Mouse (Mus musculus) layer of hippocampus, adult 2 months (tissue): ENCODE measurements around the gene Slc8a2. TPM values are rescaled to one million over a fixed set of nuclear protein-coding genes. Genes with fewer than 3 reads are reported as not detected.
A peak's percentile ranks its signal among the peaks of the same experiment; 100 is the strongest.

Source experiments
- DNase-seq, 2 experiments: peaks; one replicate each; pipeline ENCODE4 v3.0.0; 2022; ENCODE audit warnings: low spot score in 2 of 2
- H3K27ac ChIP-seq: fragments of 200-600 bp; 2 replicates; pipeline ENCODE4 v1.8.1; 2022
- H3K4me3 ChIP-seq: fragments of 200-600 bp; 2 replicates; pipeline ENCODE4 v1.8.1; 2022; ENCODE audit warnings: mild to moderate bottlenecking
- CTCF ChIP-seq: fragments of 200-600 bp; conservative IDR thresholded peaks from 2 replicates; pipeline ENCODE4 v1.8.1; 2022; ENCODE audit warnings: antibody characterized with exemption, mild to moderate bottlenecking, moderate library complexity
- long read RNA-seq, 2 experiments: library from polyadenylated mRNA; stranded (forward); transcript quantifications; one replicate each; pipeline ENCODE4 v2.0.0; 2021; ENCODE audit warnings: borderline mapping rate in 2 of 2
- total RNA-seq, 2 experiments: library from RNA; stranded (reverse); gene quantifications; 2 replicates each; pipeline ENCODE4 v1.2.3; 2021

The Slc8a2 gene
- total RNA-seq, result 100 to 1,000 TPM; 305 to 320 TPM
- long read RNA-seq, experiment 1, full-length matches to known transcripts, result 1 of 6 reads
- long read RNA-seq, experiment 1, partial matches to known transcripts, result 0 of 6 reads
- long read RNA-seq, experiment 1, other reads (novel, unspliced or antisense), result 5 of 6 reads
- long read RNA-seq, experiment 2, full-length matches to known transcripts, result 2 of 10 reads
- long read RNA-seq, experiment 2, partial matches to known transcripts, result 1 of 10 reads
- long read RNA-seq, experiment 2, other reads (novel, unspliced or antisense), result 7 of 10 reads

GRCm38 (mm10) chr7:16129421-16129845 lies at the start of gene Slc8a2:
TSS of gene Slc8a2 (plus strand) at chr7:16129826.
- Histone ChIP-seq H3K4me3 (peak within 1 kb of the TSS; percentile 84), H3K27ac (peak within 1 kb of the TSS; percentile 99)
- no peak for TF ChIP-seq CTCF
- DNase-seq, result peak; percentile 88 to 93

GRCm38 (mm10) chr7:16079947-16080346 lies 49.7 kb upstream of the Slc8a2 start:
- TF ChIP-seq CTCF, result no peak
- no peak for DNase-seq
- Histone ChIP-seq H3K4me3 (no peak overlapping the region), H3K27ac (no peak overlapping the region)

GRCm38 (mm10) chr7:16080581-16080980 lies 49.0 kb upstream of the Slc8a2 start:
- Histone ChIP-seq H3K4me3 (no peak overlapping the region), H3K27ac (no peak overlapping the region)
- TF ChIP-seq CTCF, result no peak
- DNase-seq, result no peak

- TF ChIP-seq CTCF, result no peak
- Histone ChIP-seq H3K27ac (no peak overlapping the region), H3K4me3 (no peak overlapping the region)
- DNase-seq, result no peak
These were observed 46.3 kb upstream of the Slc8a2 start for GRCm38 (mm10) chr7:16083361-16083760.

- DNase-seq, result peak in 1 of 2 experiments; percentile 60
- H3K4me3 ChIP-seq, result no peak overlapping the region
These were observed 42.0 kb upstream of the Slc8a2 start for GRCm38 (mm10) chr7:16087587-16087986.

GRCm38 (mm10) chr7:16094592-16094991 lies 35.0 kb upstream of the Slc8a2 start:
- Histone ChIP-seq H3K27ac (no peak overlapping the region), H3K4me3 (no peak overlapping the region)
- no peak for DNase-seq
- TF ChIP-seq CTCF, result no peak

More at GRCm38 (mm10) chr7:16087587-16087986, 42.0 kb upstream of the Slc8a2 start:
- peak overlapping the region; percentile 69; the same call in 1 of the 2 replicates for H3K27ac ChIP-seq
- TF ChIP-seq CTCF, result no peak

GRCm38 (mm10) chr7:16098021-16099017 lies 31.3 kb upstream of the Slc8a2 start, which contains the start of gene Napa:
TSS of gene Napa (plus strand) at chr7:16098458.
- Histone ChIP-seq H3K27ac (peak within 1 kb of the TSS; percentile 93), H3K4me3 (peak within 1 kb of the TSS; percentile 100)
- TF ChIP-seq CTCF, result peak; percentile 90
- peak; percentile 98 to 100 for DNase-seq

- H3K27ac ChIP-seq, result peak overlapping the region; percentile 93
These were observed 29.7 kb upstream of the Slc8a2 start for GRCm38 (mm10) chr7:16099901-16100300.

GRCm38 (mm10) chr7:16101081-16101480 lies 28.5 kb upstream of the Slc8a2 start:
- Histone ChIP-seq H3K4me3 (peak overlapping the region; percentile 100), H3K27ac (peak overlapping the region; percentile 93)
- no peak for DNase-seq
- TF ChIP-seq CTCF, result 0 out of 2 replicates have a peak, but pooled peaks have one; percentile 4

More at GRCm38 (mm10) chr7:16099901-16100300, 29.7 kb upstream of the Slc8a2 start:
- no peak for TF ChIP-seq CTCF
- peak overlapping the region; percentile 100 for H3K4me3 ChIP-seq
- no peak for DNase-seq

GRCm38 (mm10) chr7:16101726-16102475 lies 27.7 kb upstream of the Slc8a2 start:
- TF ChIP-seq CTCF, result no peak
- peak overlapping the region; percentile 93 for H3K27ac ChIP-seq
- DNase-seq, result no peak
- peak overlapping the region; percentile 100 for H3K4me3 ChIP-seq

GRCm38 (mm10) chr7:16102686-16103226 lies 26.9 kb upstream of the Slc8a2 start:
- Histone ChIP-seq H3K27ac (peak overlapping the region; percentile 93), H3K4me3 (no peak overlapping the region; the same call in 1 of the 2 replicates)
- DNase-seq, result no peak
- TF ChIP-seq CTCF, result no peak

- peak; percentile 39 for TF ChIP-seq CTCF
These were observed 25.9 kb upstream of the Slc8a2 start for GRCm38 (mm10) chr7:16103760-16104159.

More at GRCm38 (mm10) chr7:16103760-16104159, 25.9 kb upstream of the Slc8a2 start:
- Histone ChIP-seq H3K4me3 (peak overlapping the region; percentile 31; the same call in 1 of the 2 replicates), H3K27ac (peak overlapping the region; percentile 93)
- peak; percentile 73 to 87 for DNase-seq
